Mouse (Mus musculus): ENCODE measurements at regions not wholly inside any gene's neighbourhood (a gene's known extent, or its start where the extent isn't known, plus 50 kb on each side); places are given as distances from the start of the nearest gene placed in this dataset.

DNA sequence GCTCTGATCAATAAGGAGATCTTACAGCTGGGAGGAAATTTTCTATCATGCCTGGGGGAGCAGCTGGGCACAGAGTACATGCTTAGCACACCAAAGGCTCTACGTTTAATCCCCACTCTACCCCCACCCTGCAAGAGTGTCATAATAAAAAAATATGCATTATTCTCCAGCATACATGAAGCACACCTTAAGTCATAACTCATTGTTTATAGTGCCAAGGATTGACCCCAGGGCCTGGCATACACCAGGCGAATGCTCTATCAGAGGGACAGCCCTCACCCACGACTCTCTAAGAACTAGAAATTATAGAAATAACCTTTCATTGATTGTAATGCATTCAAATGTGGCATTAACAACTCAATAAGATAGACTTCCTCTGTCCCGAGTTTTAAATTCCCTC lies 59.4 kb upstream of the Ppp2r5c start:
- DNase-seq (ENCODE audit: low read depth), result no peak

DNA sequence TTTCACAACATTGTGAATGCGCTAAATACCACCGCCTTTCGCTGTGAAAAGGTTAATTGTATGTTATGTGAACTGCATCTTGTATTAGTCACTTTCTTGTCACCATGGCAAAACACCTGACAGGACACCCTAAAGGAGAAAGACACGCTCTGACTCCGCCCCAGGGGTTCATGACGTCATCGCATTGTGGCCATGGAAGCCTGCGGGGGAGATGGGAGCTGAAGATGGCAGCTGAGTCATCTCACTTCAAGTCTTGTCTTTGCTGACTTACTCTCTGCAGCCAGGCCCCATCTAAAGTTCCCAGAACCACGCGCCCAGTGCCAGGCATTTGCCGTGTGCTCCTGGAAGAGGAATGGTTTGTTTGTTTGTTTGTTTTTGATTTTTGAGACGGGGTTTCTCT lies 57.5 kb upstream of the Ppp2r5c start:
- DNase-seq (ENCODE audit: low read depth), result no peak

DNA sequence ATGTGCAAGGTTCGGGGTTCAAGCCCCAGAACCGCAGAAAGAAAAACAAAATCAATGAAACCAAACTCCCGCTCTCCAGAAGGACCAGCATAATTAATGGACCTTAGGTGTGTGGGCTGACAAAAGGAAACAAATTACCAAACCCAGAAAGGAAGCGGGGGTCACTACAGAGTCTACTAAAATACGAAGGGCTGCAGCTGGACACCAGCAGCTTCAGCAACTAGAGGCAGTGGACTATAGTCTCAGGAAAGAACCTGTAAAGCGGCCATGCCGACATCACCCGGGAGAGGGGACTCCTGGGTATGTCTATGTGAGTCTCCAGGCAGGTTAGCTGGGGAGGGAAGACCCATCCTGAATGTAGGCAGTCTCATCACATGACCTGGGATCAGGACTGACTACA lies 55.5 kb upstream of the Ppp2r5c start:
- no peak for DNase-seq (ENCODE audit: low read depth)

DNA sequence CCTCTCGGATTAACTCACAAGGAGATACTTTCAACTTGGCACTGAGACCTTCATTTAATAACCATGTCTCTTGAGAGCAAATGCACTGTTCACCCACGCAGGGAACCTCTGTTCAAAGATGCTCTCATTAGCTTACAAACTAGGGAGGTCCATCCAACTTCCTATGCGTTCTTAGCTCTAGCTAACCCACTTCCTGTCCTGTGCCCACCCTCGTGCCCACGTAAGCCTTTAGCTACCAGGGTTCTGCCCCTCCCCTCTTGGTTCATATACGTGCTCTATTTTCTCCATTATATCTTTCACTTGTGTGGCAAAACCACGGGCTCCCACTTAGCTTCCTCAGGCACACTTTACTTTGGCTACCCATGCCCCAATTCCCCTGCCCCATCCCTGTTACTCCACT lies 53.4 kb upstream of the Ppp2r5c start:
- no peak for DNase-seq (ENCODE audit: low read depth)

All from fibroblast of lung, adult 2 months (primary cell).